Comparison of ENCODE assay signal across 9 mouse cellular contexts in genomic region chr11:62573959-62574702, GRCm38 (mm10). TPM values are rescaled to one million over a fixed set of nuclear protein-coding genes. Genes with fewer than 3 reads are reported as not detected.
DNase-seq lines count a peak whose midpoint lies in the region; ATAC-seq and TF ChIP-seq lines count a peak whose summit lies in the region.
"Had no signal": no experiment of that assay in that cellular context is flagged by ENCODE, and none has a peak within 500 bp of the region (broad histone marks: within the 10 kb centered on the region; RNA-seq: fewer than 3 reads in every experiment).

TSS of gene Trpv2 (plus strand) at chr11:62574486.

- intact Hi-C loops in heart, adult 2 months (cut with DNase I), result no loop called here
- intact Hi-C loops in heart, postnatal 25 days (cut with DNase I), result loop anchor here (2.0 kb wide), 1 partner anchor 177 kb away; no protein-coding TSS in a partner anchor

- H3K9me3 ChIP-seq in forebrain, postnatal 0 days (ENCODE audit: low read length), result no peaks in the 10 kb centered on the region
- no peaks in the 10 kb centered on the region for H3K9me3 ChIP-seq in limb, embryonic 11.5 days (ENCODE audit: control insufficient read depth, low read length)
- no peaks in the 10 kb centered on the region for H3K9me3 ChIP-seq in neural tube, embryonic 15.5 days (replicated peaks)

- H3K27me3 ChIP-seq in heart, adult 2 months (ENCODE audit: control insufficient read depth, insufficient read depth, low read length), result no peaks in the 10 kb centered on the region
- H3K27me3 ChIP-seq in forebrain, postnatal 0 days (ENCODE audit: insufficient read depth, low read length), result no peaks in the 10 kb centered on the region
- H3K27me3 ChIP-seq in limb, embryonic 11.5 days (ENCODE audit: control insufficient read depth, insufficient read depth, low read length), result 0 out of 2 replicates have a peak, but pooled peaks cover 4% of the 10 kb centered on the region
- no peaks in the 10 kb centered on the region for H3K27me3 ChIP-seq in neural tube, embryonic 15.5 days (replicated peaks)
- H3K27me3 ChIP-seq: Patski had no signal

- no peak for TF ChIP-seq EP300 in heart, adult 2 months (IDR thresholded peaks at IDR 0.05; ENCODE audit: insufficient read depth, low read depth, low read length)

- peak; percentile 69 for ATAC-seq in CD4-positive, CD25-positive, alpha-beta regulatory T cell, adult 4 months
- ATAC-seq in forebrain, postnatal 0 days, result no peak
- ATAC-seq in limb, embryonic 11.5 days (ENCODE audit: insufficient number of reproducible peaks, low FRiP score, low TSS enrichment, low read depth), result no peak
- no peak for ATAC-seq in neural tube, embryonic 15.5 days (ENCODE audit: low FRiP score)
- ATAC-seq: Patski had no signal

- no peak within 1 kb of the TSS for H3K9ac ChIP-seq in heart, adult 2 months (ENCODE audit: low read depth, low read length)
- H3K9ac ChIP-seq in forebrain, postnatal 0 days, result peak within 1 kb of the TSS; percentile 71
- no peak within 1 kb of the TSS for H3K9ac ChIP-seq in limb, embryonic 11.5 days (ENCODE audit: low read length)
- H3K9ac ChIP-seq in neural tube, embryonic 15.5 days (replicated peaks), result peak within 1 kb of the TSS; percentile 61

- peak within 1 kb of the TSS; percentile 54 for H3K4me3 ChIP-seq in heart, adult 2 months
- H3K4me3 ChIP-seq in forebrain, postnatal 0 days (ENCODE audit: low read depth, low read length), result peak within 1 kb of the TSS; percentile 66
- peak within 1 kb of the TSS; percentile 42; the same call in 1 of the 2 replicates for H3K4me3 ChIP-seq in limb, embryonic 11.5 days (ENCODE audit: low read depth, low read length)
- peak within 1 kb of the TSS; percentile 59 for H3K4me3 ChIP-seq in neural tube, embryonic 15.5 days (replicated peaks)

- no peaks in the 10 kb centered on the region for H3K36me3 ChIP-seq in heart, adult 2 months (ENCODE audit: control insufficient read depth, insufficient read depth, low read length)
- H3K36me3 ChIP-seq in forebrain, postnatal 0 days (ENCODE audit: insufficient read depth), result 0 out of 2 replicates have a peak, but pooled peaks cover 2% of the 10 kb centered on the region
- H3K36me3 ChIP-seq in limb, embryonic 11.5 days (ENCODE audit: control insufficient read depth, insufficient read depth, low read length), result no peaks in the 10 kb centered on the region
- peaks cover 5% of the 10 kb centered on the region; the same call in 1 of the 2 replicates for H3K36me3 ChIP-seq in neural tube, embryonic 15.5 days

- H3K4me1 ChIP-seq in heart, adult 2 months (ENCODE audit: control insufficient read depth, insufficient read depth, low read length), result no peaks in the 10 kb centered on the region
- H3K4me1 ChIP-seq in forebrain, postnatal 0 days (ENCODE audit: insufficient read depth), result peaks cover 5% of the 10 kb centered on the region; the same call in 1 of the 2 replicates
- H3K4me1 ChIP-seq in limb, embryonic 11.5 days (ENCODE audit: control insufficient read depth, insufficient read depth, low read length), result no peaks in the 10 kb centered on the region
- peaks cover 24% of the 10 kb centered on the region for H3K4me1 ChIP-seq in neural tube, embryonic 15.5 days

- H3K4me2 ChIP-seq in forebrain, postnatal 0 days (ENCODE audit: low read depth), result peak within 1 kb of the TSS; percentile 94
- peak within 1 kb of the TSS; percentile 94 for H3K4me2 ChIP-seq in limb, embryonic 11.5 days (ENCODE audit: low read depth, severe bottlenecking)
- H3K4me2 ChIP-seq in neural tube, embryonic 15.5 days, result peak within 1 kb of the TSS; percentile 86

- TF ChIP-seq CTCF in heart, adult 2 months (IDR thresholded peaks at IDR 0.05), result no peak
- TF ChIP-seq CTCF in forebrain, postnatal 0 days (IDR thresholded peaks at IDR 0.05; ENCODE audit: low read depth), result no peak

- no peak for TF ChIP-seq POLR2A in heart, adult 2 months (IDR thresholded peaks at IDR 0.05; ENCODE audit: insufficient read depth, low read depth, low read length)

- DNase-seq in heart, adult 2 months, result peak in 1 of 2 experiments; percentile 17
- DNase-seq in heart, postnatal 25 days (ENCODE audit: low spot score), result no peak
- DNase-seq in forebrain, postnatal 0 days, result no peak
- DNase-seq in limb, embryonic 11.5 days (ENCODE audit: low spot score), result no peak
- no peak for DNase-seq in urinary bladder, postnatal 14 days (ENCODE audit: low spot score)
- DNase-seq in gastrocnemius, adult 8-10 months (ENCODE audit: low spot score in 2 of 2), result no peak

- 72% methylated on average over 6 of the region's 6 CpGs for WGBS in heart, adult 2 months
- 80% methylated on average over 6 of the region's 6 CpGs for WGBS in forebrain, postnatal 0 days
- 76% methylated on average over 6 of the region's 6 CpGs for WGBS in limb, embryonic 11.5 days
- 87% methylated on average over 6 of the region's 6 CpGs for WGBS in neural tube, embryonic 15.5 days

- no peak within 1 kb of the TSS for H3K27ac ChIP-seq in heart, adult 2 months
- H3K27ac ChIP-seq in forebrain, postnatal 0 days (ENCODE audit: low read depth, low read length), result no peak within 1 kb of the TSS; the same call in 1 of the 2 replicates
- no peak within 1 kb of the TSS for H3K27ac ChIP-seq in limb, embryonic 11.5 days (replicated peaks; ENCODE audit: low read depth, low read length)
- peak within 1 kb of the TSS; percentile 80; the same call in 1 of the 2 replicates for H3K27ac ChIP-seq in neural tube, embryonic 15.5 days (replicated peaks)

- no peaks in the 10 kb centered on the region for H3K79me2 ChIP-seq in heart, adult 2 months (replicated peaks; ENCODE audit: control insufficient read depth, insufficient read depth, low read length)

RNA-seq across cellular contexts. Expression of gene Trpv2, which starts in this region (rescaled TPM):
- total RNA-seq in heart, adult 2 months (2021), result 1 to 10 TPM; 2.6 to 3.5 TPM
- polyA plus RNA-seq in heart, adult 2 months (2012; rRNA removed), result 4.6 and 5.6 TPM in 2 replicates
- total RNA-seq in heart, postnatal 25 days (2021), result 1 to 10 TPM; 2.4 to 3.3 TPM
- polyA plus RNA-seq in CD4-positive, CD25-positive, alpha-beta regulatory T cell, adult 4 months (2017; shearing (Covaris generic)), result 10 to 100 TPM; 65.8 to 93.5 TPM
- 38.1 and 46.6 TPM in 2 replicates for total RNA-seq in forebrain, postnatal 0 days (2014; rRNA removed)
- polyA plus RNA-seq in forebrain, postnatal 0 days (2015; fragmentation: Nextera tagmentation; extraction: Ambion mirVana), result 21.6 and 26.2 TPM in 2 replicates
- 0.69 and 1.4 TPM in 2 replicates for polyA plus RNA-seq in limb, embryonic 11.5 days (2014; fragmentation: Nextera tagmentation; extraction: Ambion mirVana)
- 32.3 and 32.9 TPM in 2 replicates for polyA plus RNA-seq in neural tube, embryonic 15.5 days (2015; fragmentation: Nextera tagmentation; extraction: Ambion mirVana)
- total RNA-seq in gastrocnemius, adult 8-10 months (2022), result 1 to 10 TPM in 2 of 4 experiments, under 1 TPM in 2; 0.46 to 1.3 (median 0.95) TPM

Comparison
In these comparisons a context has a peak if more than half of its experiments do, and no peak if none do; other contexts are left out.
1. H3K9ac ChIP-seq: peak in forebrain, postnatal 0 days (single experiment) and neural tube, embryonic 15.5 days (single experiment); none in heart, adult 2 months (single experiment) and limb, embryonic 11.5 days (single experiment).
2. Peak in every context shown above with its lines, with median percentiles within 50 percentile points of each other: H3K4me3 ChIP-seq and H3K4me2 ChIP-seq.